Mouse (Mus musculus) CH12.LX (cell line): ENCODE data around the gene Tmpo.

ENCODE experiments used
- CTCF ChIP-seq, 2 experiments: IDR thresholded peaks in 1 of 2; conservative IDR thresholded peaks in 1 of 2; 2 replicates each; pipeline ENCODE4 v1.5.1; 2011 to 2012; ENCODE audit warnings: low read depth in 2 of 2, low read length in 2 of 2, improper control_type of control experiment in 1 of 2, inconsistent platforms in 1 of 2, mild to moderate bottlenecking in 1 of 2, moderate library complexity in 1 of 2
- KAT2A ChIP-seq: IDR thresholded peaks from 2 replicates; pipeline ENCODE4 v1.6.1; 2012; ENCODE audit warnings: low read length, improper control_type of control experiment, inconsistent platforms; ENCODE audit not compliant: insufficient replicate concordance
- SIN3A ChIP-seq: IDR thresholded peaks from 2 replicates; pipeline ENCODE4 v1.6.1; 2012; ENCODE audit warnings: low read length, improper control_type of control experiment, inconsistent platforms
- TBP ChIP-seq: conservative IDR thresholded peaks from 2 replicates; pipeline ENCODE4 v1.6.1; 2011; ENCODE audit warnings: low read depth, low read length, improper control_type of control experiment
- ZC3H11A ChIP-seq: IDR thresholded peaks from 2 replicates; pipeline ENCODE4 v1.6.1; 2012; ENCODE audit warnings: low read depth, mild to moderate bottlenecking, inconsistent platforms, low read length, improper control_type of control experiment

DNA sequence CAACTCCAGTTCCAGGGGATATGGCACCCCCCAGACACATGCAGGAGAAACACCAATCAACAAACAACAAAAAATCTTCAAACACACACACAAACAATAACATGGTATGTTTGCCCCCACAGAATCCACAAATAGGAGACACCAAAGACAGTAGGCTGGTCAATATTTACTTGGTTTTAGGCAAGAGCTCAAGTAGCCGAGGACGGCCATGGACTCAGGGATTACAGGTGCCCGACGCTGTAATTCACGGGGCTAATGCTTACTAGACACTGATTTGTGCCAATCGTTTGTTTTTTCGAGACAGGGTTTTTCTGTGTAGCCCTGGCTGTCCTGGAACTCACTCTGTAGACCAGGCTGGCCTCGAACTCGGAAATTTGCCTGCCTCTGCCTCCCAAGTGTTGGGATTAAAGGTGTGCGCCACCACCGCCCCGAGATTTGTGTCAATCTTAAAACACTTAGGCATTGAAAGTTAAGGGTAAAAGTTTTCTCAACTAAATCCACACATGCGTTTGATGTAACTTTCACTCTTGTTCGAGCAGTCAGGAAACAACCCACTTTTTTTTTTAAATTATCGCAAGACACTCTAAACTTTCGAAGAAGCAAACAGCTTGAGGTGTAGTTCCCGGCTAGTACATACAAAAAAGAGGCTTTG, 11.6 kb downstream of the Tmpo start:
- TF ChIP-seq SIN3A = peak; percentile 14; the same call in 1 of the 2 replicates
- no peak for TF ChIP-seq ZC3H11A
- no peak for TF ChIP-seq CTCF (conservative IDR thresholded peaks at IDR 0.05 in 1 of 2, IDR thresholded peaks at IDR 0.05 in 1 of 2; ENCODE audit: low read depth in 2 of 2, low read length in 2 of 2)
- TF ChIP-seq TBP = peak; percentile 71
- no peak for TF ChIP-seq KAT2A
